Mouse (Mus musculus) adipocyte (in vitro differentiated cells): ENCODE measurements around the gene Rbm45.

Experiments used
- DNase-seq: peaks from one replicate; pipeline ENCODE4 v3.0.0-alpha.2; 2016; ENCODE audit warnings: low spot score

Gene Rbm45

GRCm38 (mm10) chr2:76369821-76370655, at the start of gene Rbm45:
Rbm45 (plus strand) TSS chr2:76369984.
- peak; percentile 89 for DNase-seq

DNA sequence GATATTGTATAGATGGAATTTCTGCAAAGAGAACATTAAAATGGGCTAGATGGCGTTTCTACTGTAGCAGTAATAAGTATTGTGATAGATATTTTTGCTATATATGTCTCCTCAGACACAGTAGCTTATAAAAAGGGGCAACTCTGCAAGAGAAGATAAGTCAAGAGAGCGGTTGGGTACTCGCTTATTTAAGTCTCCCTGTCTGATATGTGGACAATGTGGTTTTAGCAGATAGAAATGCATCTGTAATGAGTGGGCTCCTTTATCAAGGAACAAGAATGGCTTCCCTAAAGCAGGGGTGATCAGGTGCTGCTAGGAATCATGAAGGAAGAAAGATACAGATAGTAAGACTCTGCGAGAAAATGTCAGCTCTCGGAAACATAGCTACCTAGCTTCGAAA, 49.4 kb upstream of the Rbm45 start:
- DNase-seq: no peak

DNA sequence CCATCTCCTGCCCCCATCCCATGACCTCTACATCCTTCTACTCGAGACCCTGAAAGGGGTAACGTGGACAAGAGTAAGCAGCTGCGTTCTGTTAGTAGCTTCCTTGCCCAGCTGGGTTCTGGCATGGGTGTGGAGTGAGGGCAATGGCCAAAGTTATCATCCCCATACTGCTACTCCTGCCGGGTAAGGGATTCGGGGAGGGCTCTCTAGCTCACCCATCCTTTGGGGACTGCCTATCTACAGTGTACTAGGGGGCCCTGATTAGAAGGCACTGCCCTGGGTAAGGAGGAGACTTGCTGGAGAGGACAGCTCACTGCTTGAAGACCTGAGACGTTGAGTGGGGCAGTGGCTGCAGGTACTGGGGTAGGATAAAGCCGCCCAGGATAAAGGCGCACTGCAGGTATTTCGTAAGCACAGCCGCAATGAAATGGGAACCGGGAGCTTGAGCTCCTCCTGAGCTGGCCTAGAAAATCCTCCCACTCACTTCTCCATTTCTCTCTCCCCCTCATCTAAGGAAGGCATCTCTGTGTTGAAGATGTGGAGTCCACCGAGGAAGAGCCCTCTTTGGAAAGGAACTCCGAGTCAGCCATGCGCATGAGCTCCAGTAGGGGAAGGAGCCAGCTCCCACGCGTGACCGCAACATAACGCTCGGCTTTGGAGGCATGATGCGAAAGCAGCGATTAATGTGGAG, 46.5 kb upstream of the Rbm45 start:
- DNase-seq: no peak

DNA sequence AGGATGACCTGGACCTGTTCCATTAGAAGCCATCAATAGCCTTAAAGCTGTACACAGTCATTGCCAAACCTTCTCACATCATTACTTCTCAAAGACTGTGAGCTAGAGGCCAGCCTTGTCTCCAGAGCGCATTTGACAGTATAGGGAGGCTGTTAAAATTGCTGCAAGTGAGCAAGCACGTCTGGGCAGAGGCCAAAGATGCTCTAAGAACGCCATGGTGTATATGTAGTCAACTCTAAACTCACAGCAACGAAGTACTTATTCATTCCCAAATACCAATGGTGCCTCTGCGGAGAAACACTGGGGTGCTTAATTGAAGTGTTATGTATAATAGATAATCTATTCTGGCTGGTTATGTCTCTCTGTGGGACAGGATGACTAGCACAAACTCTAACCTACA, 45.3 kb upstream of the Rbm45 start:
- DNase-seq: no peak

GRCm38 (mm10) chr2:76326161-76326560, 43.6 kb upstream of the Rbm45 start:
- DNase-seq: no peak

- DNase-seq: no peak
Observed at GRCm38 (mm10) chr2:76330081-76330480, 39.7 kb upstream of the Rbm45 start.

DNA sequence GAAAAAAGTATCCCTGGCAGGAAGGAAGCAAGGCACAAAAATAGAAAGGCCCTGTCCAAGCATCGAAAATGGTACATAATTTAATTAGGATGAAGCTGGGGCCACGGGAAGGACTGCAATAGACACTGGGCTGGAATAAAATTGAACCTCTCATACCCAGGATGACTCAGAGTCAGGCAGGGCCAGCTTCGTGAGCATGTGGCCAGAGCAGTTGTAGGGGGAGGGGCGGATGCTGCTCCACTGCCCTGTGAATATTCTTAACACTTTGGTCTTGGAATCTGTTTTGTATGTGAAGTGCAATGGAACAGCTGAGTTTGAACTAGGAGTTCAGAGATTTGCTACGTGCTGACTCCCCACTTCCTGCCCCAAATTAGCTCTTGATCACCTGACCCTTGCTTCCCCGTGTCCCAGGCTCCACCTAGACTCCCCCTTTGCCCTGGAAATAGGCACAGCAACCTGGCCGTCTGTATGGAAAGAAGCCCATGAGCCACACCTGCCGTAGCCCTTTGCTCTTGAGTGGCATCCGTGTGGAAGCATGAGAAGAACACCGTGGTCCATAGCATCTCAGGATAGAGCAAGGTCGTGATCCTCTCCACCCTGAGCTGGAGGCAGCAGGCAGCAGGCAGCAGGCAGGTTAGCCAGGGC, 37.5 kb upstream of the Rbm45 start:
- DNase-seq: no peak

- no peak for DNase-seq
Observed at GRCm38 (mm10) chr2:76334596-76334995, 35.2 kb upstream of the Rbm45 start.

GRCm38 (mm10) chr2:76338215-76339156, 31.3 kb upstream of the Rbm45 start, which contains the start of gene Pde11a:
Pde11a (minus strand) TSS chr2:76338774.
- no peak for DNase-seq

- no peak for DNase-seq
Observed at GRCm38 (mm10) chr2:76342146-76342545, 27.6 kb upstream of the Rbm45 start.

GRCm38 (mm10) chr2:76347839-76348238, 21.9 kb upstream of the Rbm45 start:
- no peak for DNase-seq

DNA sequence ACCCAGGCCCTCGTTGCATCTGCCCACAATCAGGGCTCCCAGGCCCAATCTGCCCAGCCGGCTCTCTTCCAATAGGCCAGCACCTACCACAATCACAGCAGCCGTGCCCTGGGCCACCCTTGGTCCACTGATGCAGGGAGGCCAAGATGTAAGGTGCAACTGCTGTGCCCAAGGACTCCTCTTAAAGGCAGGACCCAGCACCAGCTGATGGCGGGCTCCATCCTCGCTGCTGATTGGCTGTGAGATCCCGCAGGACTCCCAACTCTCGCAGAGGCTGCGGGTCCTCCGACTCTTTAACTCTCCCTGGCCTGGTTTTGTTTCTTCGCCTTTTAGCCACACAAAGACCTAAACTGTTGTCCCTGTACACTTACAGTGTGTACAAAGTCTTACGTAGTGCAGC, 9.6 kb upstream of the Rbm45 start, which contains the start of gene Cyct:
Cyct (minus strand) TSS at position 225 of the 400 bp plus-strand sequence.
- no peak for DNase-seq

GRCm38 (mm10) chr2:76362111-76362510, 7.7 kb upstream of the Rbm45 start:
- no peak for DNase-seq

- no peak for DNase-seq
Observed at GRCm38 (mm10) chr2:76365811-76366210, 4.0 kb upstream of the Rbm45 start.

GRCm38 (mm10) chr2:76367188-76367922, 2.4 kb upstream of the Rbm45 start:
- peak; percentile 90 for DNase-seq

DNA sequence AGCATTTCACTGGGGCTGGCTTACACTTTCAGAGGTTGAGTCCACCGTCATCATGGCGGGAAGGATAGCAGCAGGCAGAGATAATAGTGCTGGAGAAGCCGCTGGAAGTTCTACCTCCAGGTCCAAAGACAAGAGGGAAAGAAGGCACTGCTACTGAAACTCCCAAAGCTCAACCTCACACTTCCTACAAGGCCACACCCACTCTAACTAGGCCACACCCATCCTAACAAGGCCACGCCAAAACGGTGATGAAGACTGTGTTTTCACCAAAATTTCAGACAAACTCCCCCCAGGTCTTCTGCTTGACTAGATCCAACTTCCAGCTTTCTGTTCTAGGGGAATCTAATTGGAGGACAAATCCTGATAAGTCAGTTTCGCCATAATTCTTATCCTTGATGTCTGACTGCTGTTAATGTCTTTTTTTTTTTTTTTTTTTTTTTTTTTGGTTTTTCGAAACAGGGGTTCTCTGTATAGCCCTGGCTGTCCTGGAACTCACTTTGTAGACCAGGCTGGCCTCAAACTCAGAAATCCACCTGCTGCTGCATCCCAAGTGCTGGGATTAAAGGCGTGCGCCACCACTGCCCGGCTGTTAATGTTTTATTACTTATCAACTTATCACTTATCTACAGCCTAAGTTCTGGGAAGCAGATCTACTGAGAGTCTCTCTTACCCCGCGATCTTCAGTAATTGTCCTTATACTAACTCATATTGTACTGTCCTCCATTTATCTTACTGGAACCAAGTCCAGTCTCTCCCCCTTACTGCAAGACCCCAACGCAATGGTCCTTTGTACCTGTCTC, 723 bp upstream of the Rbm45 start:
- no peak for DNase-seq

- no peak for DNase-seq
Observed at GRCm38 (mm10) chr2:76370656-76370922, 805 bp downstream of the Rbm45 start.

DNA sequence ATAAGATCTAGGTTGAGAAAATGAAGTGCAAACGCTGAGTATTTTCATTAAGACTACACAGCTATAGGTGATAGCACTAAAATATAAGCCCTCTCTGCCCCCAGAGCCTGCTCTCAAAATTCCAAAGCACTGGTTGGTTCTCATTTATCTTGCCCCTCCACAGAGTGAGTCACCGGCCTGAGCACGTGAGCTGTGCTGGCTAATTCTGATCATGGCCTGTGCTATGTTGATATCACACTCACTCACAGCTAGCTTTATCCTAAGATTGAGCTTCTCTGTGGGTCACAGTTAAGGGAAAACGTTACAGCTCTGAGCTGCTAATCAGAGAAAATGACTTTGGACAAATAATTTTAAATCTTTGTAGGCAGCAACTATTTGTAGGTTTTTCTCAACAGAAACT, 2.5 kb downstream of the Rbm45 start:
- DNase-seq: no peak

GRCm38 (mm10) chr2:76374544-76375206, 4.9 kb downstream of the Rbm45 start:
- DNase-seq: no peak

DNA sequence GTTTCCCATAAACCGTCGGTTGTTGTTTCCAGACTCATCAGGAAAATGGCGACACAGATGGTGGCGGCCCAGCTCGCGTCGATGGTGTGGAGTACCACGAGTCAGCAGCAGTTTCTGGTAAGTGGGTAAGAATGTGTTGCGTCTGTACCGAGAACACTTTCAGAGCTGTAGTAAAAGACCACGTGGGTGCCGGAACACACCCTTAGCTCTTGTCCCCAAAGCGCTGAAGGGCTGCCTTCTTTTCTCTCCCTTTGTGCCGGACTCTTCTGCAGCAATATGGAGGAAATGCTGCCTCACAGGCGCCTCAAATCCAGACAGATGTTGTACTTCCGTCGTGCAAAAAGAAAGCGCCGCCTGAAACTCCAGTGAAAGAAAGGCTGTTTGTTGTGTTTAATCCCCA, 8.9 kb downstream of the Rbm45 start:
- DNase-seq: no peak
